Mouse (Mus musculus) forebrain, embryonic 11.5 days (tissue): ENCODE data around the gene Stpg1. TPM values are rescaled to one million over a fixed set of nuclear protein-coding genes. Genes with fewer than 3 reads are reported as not detected.

Experiments used
- ATAC-seq: fragments of 200-750 bp; cut with Nextera tagmentation; replicated peaks from 2 replicates; pipeline ENCODE4 v1.8.0; 2017; ENCODE audit warnings: moderate TSS enrichment; ENCODE audit not compliant: low FRiP score
- DNase-seq: peaks from one replicate; pipeline ENCODE4 v3.0.0-alpha.2; 2017; ENCODE audit warnings: low spot score
- H3K27ac ChIP-seq: fragments of 300-500 bp; sonication (generic); 2 replicates; pipeline ENCODE4 v1.5.1; 2014; ENCODE audit warnings: low read depth, low read length
- H3K27me3 ChIP-seq: fragments of 300-500 bp; sonication (generic); 2 replicates; pipeline ENCODE4 v1.6.1; 2014; ENCODE audit warnings: mild to moderate bottlenecking, low read length, mixed read lengths; ENCODE audit not compliant: control insufficient read depth, insufficient read depth
- H3K36me3 ChIP-seq: fragments of 300-500 bp; sonication (generic); 2 replicates; pipeline ENCODE4 v1.6.1; 2014; ENCODE audit warnings: mild to moderate bottlenecking, low read length, moderate library complexity, mixed read lengths; ENCODE audit not compliant: control insufficient read depth, insufficient read depth
- H3K4me1 ChIP-seq: fragments of 300-500 bp; sonication (generic); replicated peaks from 2 replicates; pipeline ENCODE4 v1.6.1; 2014; ENCODE audit warnings: low read length, mixed read lengths; ENCODE audit not compliant: control insufficient read depth, insufficient read depth
- H3K4me2 ChIP-seq: fragments of 300-500 bp; sonication (generic); 2 replicates; pipeline ENCODE4 v1.6.1; 2014; ENCODE audit warnings: low read depth, mild to moderate bottlenecking, low read length, moderate library complexity, mixed read lengths; ENCODE audit not compliant: severe bottlenecking
- H3K4me3 ChIP-seq: fragments of 300-500 bp; sonication (generic); 2 replicates; pipeline ENCODE4 v1.5.1; 2014; ENCODE audit warnings: low read depth, low read length
- H3K9ac ChIP-seq: fragments of 300-500 bp; sonication (generic); 2 replicates; pipeline ENCODE4 v1.6.1; 2014; ENCODE audit warnings: low read length
- H3K9me3 ChIP-seq: fragments of 300-500 bp; sonication (generic); 2 replicates; pipeline ENCODE4 v1.6.1; 2016; ENCODE audit warnings: low read length, mixed read lengths; ENCODE audit not compliant: control insufficient read depth
- WGBS: fragments of 180-500 bp; shearing (Covaris S2); extraction: QIAGEN DNeasy Blood & Tissue Kit; methylation state at CpG from one replicate; pipeline ENCODE4 v1.1.7; 2014; 5-methylcytosine and 5-hydroxymethylcytosine counted together
- polyA plus RNA-seq: library from polyadenylated mRNA; unstranded; fragments of >200 nt; fragmentation: Nextera tagmentation; extraction: Ambion mirVana; gene quantifications from 2 replicates; pipeline ENCODE4 v1.2.1, GENCODE M21; 2014

Gene Stpg1
- polyA plus RNA-seq, 1 experiment from 2014 or later = 0.35 TPM

DNA sequence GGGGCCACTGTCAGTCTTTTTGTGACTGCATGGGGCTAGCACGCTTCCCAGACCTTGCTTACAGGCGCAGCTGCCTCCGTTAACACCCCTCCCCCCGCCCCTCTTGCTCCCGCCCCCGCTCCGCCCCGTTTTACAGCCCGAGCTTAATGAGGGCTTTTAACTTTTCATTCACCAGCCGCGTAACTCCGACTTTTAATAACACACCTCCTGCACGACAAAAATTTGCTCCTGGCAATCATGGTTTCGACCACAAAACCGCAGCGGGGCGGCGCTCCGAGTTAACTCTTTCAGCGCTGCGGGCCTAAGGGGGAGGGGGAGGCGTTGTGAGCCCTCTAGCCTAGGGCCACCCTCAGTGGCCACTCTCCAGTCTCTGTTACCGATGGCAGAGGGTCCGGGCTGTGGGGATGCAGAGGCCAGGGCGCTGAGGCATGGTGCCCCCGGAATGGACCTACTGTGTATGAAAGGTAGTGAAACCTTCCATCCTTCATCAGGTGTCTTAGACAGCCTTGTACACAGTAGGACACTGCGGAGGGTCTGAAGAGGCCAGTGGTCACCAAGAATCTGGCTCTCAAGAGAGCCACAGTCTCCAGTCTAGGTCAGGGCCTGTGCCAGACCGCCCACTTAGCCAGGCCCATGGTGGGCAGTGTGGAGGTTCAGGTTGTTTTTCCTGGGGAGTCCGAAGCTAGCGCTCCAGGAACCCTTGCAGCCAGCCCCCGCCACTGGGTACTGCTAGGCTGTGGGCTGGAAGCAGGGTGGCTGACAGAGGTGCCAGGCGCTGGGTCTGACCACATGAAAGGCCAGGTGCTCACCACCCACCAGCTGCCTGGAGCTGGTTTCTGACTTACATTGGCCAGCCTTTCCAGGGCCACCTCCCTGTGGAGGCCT is 75.8 kb downstream of the Stpg1 start:
- no peaks in the 10 kb centered on the region for H3K36me3 ChIP-seq
- peaks cover 36% of the 10 kb centered on the region for H3K4me1 ChIP-seq
- no peaks in the 10 kb centered on the region for H3K9me3 ChIP-seq
- peaks cover 43% of the 10 kb centered on the region for H3K27me3 ChIP-seq
- peak overlapping the region; percentile 51 for H3K4me2 ChIP-seq
- H3K27ac ChIP-seq = 0 out of 2 replicates have a peak overlapping the region, but pooled peaks have one; percentile 31
- H3K4me3 ChIP-seq = peak overlapping the region; percentile 24
- ATAC-seq = peak; percentile 59
- H3K9ac ChIP-seq = peak overlapping the region; percentile 37
- WGBS = 9% methylated on average over 32 of the region's 32 CpGs
- DNase-seq = peak; percentile 88

DNA sequence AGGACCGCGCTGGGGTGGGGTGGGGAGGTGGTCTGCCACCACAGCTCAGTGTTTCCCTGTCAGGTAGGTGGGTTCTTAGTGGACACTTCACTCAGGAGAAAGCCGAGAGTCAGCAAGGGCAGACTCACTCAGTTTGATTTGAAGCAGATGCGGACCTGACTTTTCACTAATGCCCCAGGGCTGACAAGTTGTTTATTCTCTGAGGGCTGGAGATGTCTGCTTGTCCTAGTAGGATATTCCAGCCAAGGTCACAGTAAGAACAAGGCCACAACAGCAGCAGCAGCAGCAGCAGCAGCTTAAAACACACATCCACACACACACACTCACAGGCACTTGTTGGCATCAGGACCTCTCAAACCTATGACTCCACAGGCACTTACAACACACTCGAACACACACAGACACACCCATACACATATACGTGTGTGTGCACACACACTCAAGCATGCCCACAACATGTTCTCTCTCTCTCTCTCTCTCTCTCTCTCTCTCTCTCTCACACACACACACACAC is 76.5 kb downstream of the Stpg1 start:
- no peak overlapping the region for H3K9ac ChIP-seq
- 52% methylated on average over 6 of the region's 6 CpGs for WGBS
- DNase-seq = no peak
- ATAC-seq = no peak; the same call in 1 of the 2 replicates
- H3K27me3 ChIP-seq = peaks cover 43% of the 10 kb centered on the region
- no peaks in the 10 kb centered on the region for H3K36me3 ChIP-seq
- H3K9me3 ChIP-seq = no peaks in the 10 kb centered on the region
- H3K27ac ChIP-seq = no peak overlapping the region
- no peak overlapping the region for H3K4me3 ChIP-seq
- H3K4me2 ChIP-seq = no peak overlapping the region
- peaks cover 36% of the 10 kb centered on the region for H3K4me1 ChIP-seq

DNA sequence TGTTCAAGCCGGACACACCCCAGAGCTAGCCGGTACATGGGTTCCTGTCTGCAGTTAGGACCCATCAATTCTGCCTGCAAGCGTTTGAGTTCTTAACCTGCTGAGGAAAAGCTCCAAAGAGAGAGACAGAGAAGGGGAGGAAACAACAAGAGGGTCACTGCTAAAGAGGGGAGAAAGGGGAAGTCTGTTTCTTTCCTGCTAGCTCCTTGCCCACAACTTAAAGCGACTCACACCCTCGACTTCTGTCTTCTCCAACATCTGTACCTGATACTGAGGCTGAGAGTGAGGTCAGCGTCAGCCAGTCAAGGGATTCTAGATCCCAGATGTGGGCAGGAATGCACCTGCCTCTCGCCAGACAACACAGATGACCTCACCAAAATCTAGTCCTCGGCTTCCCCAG is 77.7 kb downstream of the Stpg1 start:
- Histone ChIP-seq H3K4me2 (no peak overlapping the region), H3K27me3 (peaks cover 43% of the 10 kb centered on the region), H3K4me1 (peaks cover 36% of the 10 kb centered on the region), H3K9me3 (no peaks in the 10 kb centered on the region), H3K36me3 (no peaks in the 10 kb centered on the region), H3K27ac (no peak overlapping the region), H3K4me3 (no peak overlapping the region), H3K9ac (no peak overlapping the region)
- 34% methylated on average over 8 of the region's 8 CpGs for WGBS
- no peak for ATAC-seq
- no peak for DNase-seq

DNA sequence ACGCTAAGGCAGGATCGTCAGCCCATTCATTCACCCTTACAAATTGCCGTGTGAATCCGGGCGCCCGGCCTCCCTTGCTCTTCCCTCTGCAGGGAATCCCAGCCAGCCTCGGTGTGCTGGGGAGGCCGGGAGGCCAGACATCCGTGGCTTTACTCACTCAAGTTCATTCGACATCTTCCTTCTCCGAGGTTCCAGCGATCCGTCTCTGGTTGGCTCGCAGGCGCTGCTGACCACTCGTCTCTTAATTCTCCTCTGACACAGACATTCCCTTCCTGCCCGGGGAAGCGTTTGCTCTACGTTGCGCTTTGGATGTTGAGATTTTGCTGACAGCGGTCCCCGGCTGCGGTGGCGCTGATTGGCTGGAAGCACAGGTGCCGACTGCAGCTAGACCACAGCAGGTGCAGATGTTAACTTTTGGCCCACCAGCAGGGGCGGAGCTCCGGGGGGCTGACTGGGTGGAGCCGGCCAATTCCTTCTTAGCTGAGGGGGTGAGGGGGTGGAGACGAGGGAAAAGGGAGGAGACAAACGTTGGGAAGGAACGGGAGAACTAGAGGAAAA is 78.7 kb downstream of the Stpg1 start, which contains the start of gene Grhl3:
Gene Grhl3 (minus strand): TSS at position 380 of the 558 bp plus-strand sequence.
- WGBS = under 1% methylated on average over 31 of the region's 31 CpGs
- Histone ChIP-seq H3K9me3 (no peaks in the 10 kb centered on the region), H3K4me2 (peak within 1 kb of the TSS; percentile 71), H3K4me3 (peak within 1 kb of the TSS; percentile 27), H3K9ac (peak within 1 kb of the TSS; percentile 39), H3K27ac (no peak within 1 kb of the TSS), H3K27me3 (peaks cover 40% of the 10 kb centered on the region), H3K4me1 (peaks cover 34% of the 10 kb centered on the region), H3K36me3 (no peaks in the 10 kb centered on the region)
- DNase-seq (peak; percentile 63), ATAC-seq (no peak)

DNA sequence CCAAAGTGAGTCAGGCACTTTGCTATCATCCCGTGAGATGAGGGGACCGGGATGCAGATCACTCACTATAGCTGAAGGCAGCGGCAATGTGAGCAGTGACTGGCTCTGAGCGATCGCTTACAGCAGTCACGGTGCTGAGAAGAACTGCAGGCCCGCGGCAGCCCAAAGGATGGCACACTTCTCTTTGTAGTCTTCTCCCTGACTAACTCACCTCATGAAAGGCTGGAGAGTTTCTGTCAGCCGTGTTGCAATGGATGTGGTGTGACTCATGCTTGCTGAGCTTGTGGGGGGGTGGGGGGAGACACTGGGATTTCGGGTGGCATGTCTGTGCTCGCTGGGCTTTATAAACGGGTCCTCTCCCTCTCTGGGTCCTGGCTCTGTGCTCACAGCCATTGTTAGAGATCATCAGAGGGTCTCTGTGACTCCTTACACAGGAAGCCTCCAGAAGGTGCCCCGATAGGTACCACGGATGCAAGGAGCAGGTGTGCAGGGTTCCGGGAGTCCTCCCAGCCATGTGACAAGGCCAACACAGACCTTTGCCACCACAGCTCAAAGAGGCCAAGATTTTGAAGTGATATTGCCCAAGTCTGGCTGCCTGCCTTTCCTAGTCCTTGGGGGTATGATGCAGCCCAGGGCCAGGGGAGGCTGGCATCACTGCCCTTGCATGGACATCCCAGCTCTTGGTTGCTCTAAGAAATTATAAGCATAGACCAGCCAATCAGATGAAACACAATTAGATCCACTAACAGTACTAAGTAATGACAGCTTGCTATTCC is 81.0 kb downstream of the Stpg1 start:
- no peak overlapping the region for H3K27ac ChIP-seq
- 72% methylated on average over 15 of the region's 15 CpGs for WGBS
- no peaks in the 10 kb centered on the region for H3K36me3 ChIP-seq
- H3K4me1 ChIP-seq = peaks cover 14% of the 10 kb centered on the region
- H3K9me3 ChIP-seq = no peaks in the 10 kb centered on the region
- no peak overlapping the region for H3K4me3 ChIP-seq
- peaks cover 34% of the 10 kb centered on the region for H3K27me3 ChIP-seq
- no peak for DNase-seq
- no peak for ATAC-seq
- no peak overlapping the region for H3K9ac ChIP-seq
- H3K4me2 ChIP-seq = no peak overlapping the region

DNA sequence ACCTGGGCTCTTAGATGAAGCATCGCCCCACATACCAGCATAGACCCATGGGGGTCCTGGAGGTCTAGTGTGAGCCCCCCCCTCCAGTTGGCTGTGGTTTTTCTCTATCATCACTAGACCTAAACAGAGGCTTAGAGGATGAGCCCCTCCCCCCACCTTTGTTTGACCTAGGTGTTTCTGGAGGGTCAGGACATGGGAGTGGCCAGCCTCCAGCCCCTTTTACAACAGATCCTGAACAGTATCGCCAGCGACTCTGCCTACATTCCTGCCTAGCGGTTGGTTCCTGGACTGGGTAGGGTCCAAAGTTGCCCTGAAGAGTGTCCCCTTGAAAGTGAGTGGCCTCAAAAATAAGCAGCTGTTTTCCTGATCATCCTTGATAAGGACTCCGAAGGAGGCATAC is 83.9 kb downstream of the Stpg1 start:
- H3K27me3 ChIP-seq = peaks cover 8% of the 10 kb centered on the region
- WGBS = 89% methylated on average over 5 of the region's 5 CpGs

DNA sequence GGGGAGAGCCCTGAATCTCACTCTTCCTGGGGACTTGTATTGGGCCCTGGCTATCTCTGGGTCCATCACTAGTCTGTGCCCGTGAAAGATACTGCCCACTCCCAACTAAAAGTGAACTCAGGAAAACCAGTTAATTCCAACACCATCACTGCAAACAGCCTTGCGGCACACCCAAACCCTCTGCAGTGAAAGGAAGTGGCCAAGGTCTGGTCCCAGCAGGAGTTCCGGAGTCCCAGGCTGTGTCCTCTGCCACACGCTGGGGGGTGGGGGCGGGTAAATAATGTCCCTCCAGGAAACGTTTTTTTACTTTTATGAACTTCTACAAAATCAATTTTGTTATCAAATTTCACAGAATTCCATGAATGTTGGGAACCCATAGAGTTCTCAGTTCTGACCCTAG is 85.1 kb downstream of the Stpg1 start:
- Histone ChIP-seq H3K9me3 (no peaks in the 10 kb centered on the region), H3K27ac (no peak overlapping the region), H3K4me1 (0 out of 2 replicates have a peak, but pooled peaks cover 3% of the 10 kb centered on the region), H3K9ac (no peak overlapping the region), H3K27me3 (no peaks in the 10 kb centered on the region), H3K36me3 (no peaks in the 10 kb centered on the region), H3K4me3 (no peak overlapping the region), H3K4me2 (no peak overlapping the region)
- DNase-seq = no peak
- WGBS = 72% methylated on average over 6 of the region's 6 CpGs
- ATAC-seq = no peak

More for the DNA sequence above, 83.9 kb downstream of the Stpg1 start:
- Histone ChIP-seq H3K4me2 (no peak overlapping the region), H3K9me3 (no peaks in the 10 kb centered on the region), H3K9ac (no peak overlapping the region), H3K4me3 (no peak overlapping the region), H3K36me3 (no peaks in the 10 kb centered on the region), H3K27ac (no peak overlapping the region), H3K4me1 (peaks cover 8% of the 10 kb centered on the region; the same call in 1 of the 2 replicates)
- ATAC-seq (no peak), DNase-seq (no peak)

DNA sequence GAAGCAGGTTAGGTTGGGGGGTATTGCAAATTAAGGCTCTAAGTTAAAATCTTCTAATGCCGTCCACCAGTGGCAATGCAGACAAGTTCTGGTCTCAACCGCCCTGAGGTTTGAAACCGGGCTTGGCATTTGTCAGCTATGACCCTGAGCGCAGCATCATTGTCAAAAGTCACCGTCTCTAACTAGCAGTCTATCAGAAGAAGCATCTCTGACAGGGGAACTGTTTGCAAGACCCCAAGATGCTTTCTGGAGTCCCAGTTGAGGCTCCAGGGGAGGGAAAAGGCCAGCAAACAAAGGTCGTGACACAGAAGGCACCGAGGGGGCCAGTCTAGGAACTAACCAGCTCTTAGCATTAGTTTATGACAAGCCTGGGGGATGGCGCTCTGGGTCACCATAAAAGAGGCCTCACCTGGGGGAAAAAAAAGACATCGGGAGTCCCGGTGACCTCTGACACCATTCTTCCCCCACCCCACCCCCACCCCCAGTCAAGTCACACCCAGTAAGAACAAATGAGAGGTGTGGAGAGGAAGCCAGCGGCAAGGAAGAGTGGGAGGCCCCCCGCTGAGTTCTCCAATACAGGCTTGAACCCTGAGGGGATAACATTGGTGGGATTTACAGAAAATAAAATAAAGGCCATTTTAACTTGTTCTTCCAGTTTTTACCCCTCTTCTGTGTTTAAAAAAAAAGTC is 86.8 kb downstream of the Stpg1 start:
- Histone ChIP-seq H3K9me3 (no peaks in the 10 kb centered on the region), H3K4me3 (no peak overlapping the region), H3K4me1 (0 out of 2 replicates have a peak, but pooled peaks cover 3% of the 10 kb centered on the region), H3K9ac (no peak overlapping the region; the same call in 1 of the 2 replicates), H3K27me3 (no peaks in the 10 kb centered on the region), H3K27ac (no peak overlapping the region), H3K4me2 (no peak overlapping the region), H3K36me3 (no peaks in the 10 kb centered on the region)
- ATAC-seq (no peak), DNase-seq (no peak)
- WGBS = 26% methylated on average over 12 of the region's 12 CpGs
